Mouse (Mus musculus) liver, embryonic 12.5 days (tissue): Measurements from ENCODE around the gene Ercc1. TPM values are rescaled to one million over a fixed set of nuclear protein-coding genes. Genes with fewer than 3 reads are reported as not detected.

ENCODE experiments used
- ATAC-seq: fragments of 200-750 bp; cut with Nextera tagmentation; 2 replicates; pipeline ENCODE4 v1.8.0; 2017; ENCODE audit warnings: moderate number of reproducible peaks, mild to moderate bottlenecking, moderate library complexity
- H3K27ac ChIP-seq: fragments of 300-500 bp; sonication (generic); 2 replicates; pipeline ENCODE4 v1.5.1; 2016; ENCODE audit warnings: mild to moderate bottlenecking
- H3K27me3 ChIP-seq: fragments of 300-500 bp; sonication (generic); replicated peaks from 2 replicates; pipeline ENCODE4 v1.6.1; 2016; ENCODE audit warnings: mild to moderate bottlenecking, moderate library complexity
- H3K36me3 ChIP-seq: fragments of 300-500 bp; sonication (generic); 2 replicates; pipeline ENCODE4 v1.6.1; 2016; ENCODE audit warnings: mild to moderate bottlenecking, moderate library complexity
- H3K4me1 ChIP-seq: fragments of 300-500 bp; sonication (generic); 2 replicates; pipeline ENCODE4 v1.6.1; 2016
- H3K4me2 ChIP-seq: fragments of 300-500 bp; sonication (generic); 2 replicates; pipeline ENCODE4 v1.6.1; 2016; ENCODE audit warnings: mild to moderate bottlenecking, moderate library complexity
- H3K4me3 ChIP-seq: fragments of 300-500 bp; sonication (generic); 2 replicates; pipeline ENCODE4 v1.5.1; 2016; ENCODE audit warnings: mild to moderate bottlenecking, moderate library complexity
- H3K9ac ChIP-seq: fragments of 300-500 bp; sonication (generic); 2 replicates; pipeline ENCODE4 v1.6.1; 2016; ENCODE audit warnings: mild to moderate bottlenecking, moderate library complexity
- H3K9me3 ChIP-seq: fragments of 300-500 bp; sonication (generic); replicated peaks from 2 replicates; pipeline ENCODE4 v1.6.1; 2016; ENCODE audit warnings: mild to moderate bottlenecking, moderate library complexity
- WGBS: fragments of 180-500 bp; shearing (Covaris S2); methylation state at CpG from one replicate; pipeline ENCODE4 v1.1.7; 2016; ENCODE audit not compliant: insufficient replicate concordance; 5-methylcytosine and 5-hydroxymethylcytosine counted together
- polyA plus RNA-seq: library from polyadenylated mRNA; unstranded; fragments of >200 nt; fragmentation: Nextera tagmentation; extraction: Ambion mirVana; gene quantifications from 2 replicates; pipeline ENCODE4 v1.2.1, GENCODE M21; 2016

Gene Ercc1
- polyA plus RNA-seq, 1 experiment from 2014 or later = 31.5 TPM

GRCm38 (mm10) chr7:19314033-19314432 lies 30.5 kb upstream of the Ercc1 start:
- no peaks in the 10 kb centered on the region for H3K36me3 ChIP-seq
- peaks cover 17% of the 10 kb centered on the region for H3K4me1 ChIP-seq
- H3K4me2 ChIP-seq = no peak overlapping the region
- H3K9me3 ChIP-seq = no peaks in the 10 kb centered on the region
- ATAC-seq = no peak
- H3K27me3 ChIP-seq = peaks cover 92% of the 10 kb centered on the region
- WGBS = 38% methylated on average over 5 of the region's 5 CpGs
- no peak overlapping the region for H3K4me3 ChIP-seq
- no peak overlapping the region for H3K27ac ChIP-seq
- H3K9ac ChIP-seq = no peak overlapping the region

DNA sequence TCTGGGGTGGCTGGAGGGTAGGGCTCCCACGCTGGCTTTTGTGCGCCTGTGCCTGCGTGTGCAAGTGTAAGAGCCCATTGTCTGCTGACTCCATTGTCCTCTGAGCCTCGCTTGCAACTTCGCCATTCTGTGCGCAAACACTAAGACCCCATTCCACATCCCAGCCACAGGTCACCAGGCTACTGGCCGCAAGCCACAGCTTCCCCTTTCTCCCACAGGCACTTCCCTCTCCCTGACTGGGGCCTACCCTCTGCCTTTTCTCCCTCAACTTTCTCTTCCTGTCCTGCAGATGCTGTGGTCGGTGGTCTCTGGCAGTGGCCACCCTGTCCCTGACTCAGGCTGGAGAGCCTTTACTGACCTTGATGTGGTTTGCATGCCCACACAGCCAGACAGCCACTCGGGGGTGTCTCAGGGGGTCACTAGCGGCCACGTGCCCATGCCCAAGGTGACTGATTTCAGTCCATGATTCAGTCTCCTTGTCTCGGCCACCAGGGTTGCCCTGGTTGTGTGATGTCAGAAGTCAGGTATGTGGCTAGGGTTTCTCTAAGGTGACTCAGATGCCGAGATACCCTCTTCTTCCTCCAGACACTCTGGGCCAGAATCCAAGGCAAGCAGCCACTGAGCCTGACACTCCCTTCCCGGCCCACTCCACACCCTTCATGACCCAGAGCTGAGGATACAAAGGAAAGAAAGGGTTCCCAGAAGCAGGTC lies 28.0 kb upstream of the Ercc1 start:
- H3K27me3 ChIP-seq = peaks cover 100% of the 10 kb centered on the region
- H3K27ac ChIP-seq = no peak overlapping the region
- 0 out of 2 replicates have a peak overlapping the region, but pooled peaks have one; percentile 4 for H3K4me2 ChIP-seq
- WGBS = 13% methylated on average over 14 of the region's 14 CpGs
- H3K4me1 ChIP-seq = peaks cover 15% of the 10 kb centered on the region
- no peak overlapping the region for H3K4me3 ChIP-seq
- no peaks in the 10 kb centered on the region for H3K9me3 ChIP-seq
- no peak for ATAC-seq
- H3K9ac ChIP-seq = no peak overlapping the region
- no peaks in the 10 kb centered on the region for H3K36me3 ChIP-seq

- H3K4me1 ChIP-seq = peaks cover 15% of the 10 kb centered on the region
- H3K36me3 ChIP-seq = no peaks in the 10 kb centered on the region
- H3K4me3 ChIP-seq = no peak overlapping the region
- ATAC-seq = no peak
- H3K27me3 ChIP-seq = peaks cover 100% of the 10 kb centered on the region
- H3K9me3 ChIP-seq = no peaks in the 10 kb centered on the region
- no peak overlapping the region for H3K27ac ChIP-seq
- 52% methylated on average over 2 of the region's 2 CpGs for WGBS
- no peak overlapping the region for H3K4me2 ChIP-seq
- H3K9ac ChIP-seq = no peak overlapping the region
These were observed 26.4 kb upstream of the Ercc1 start for GRCm38 (mm10) chr7:19318201-19318600.

DNA sequence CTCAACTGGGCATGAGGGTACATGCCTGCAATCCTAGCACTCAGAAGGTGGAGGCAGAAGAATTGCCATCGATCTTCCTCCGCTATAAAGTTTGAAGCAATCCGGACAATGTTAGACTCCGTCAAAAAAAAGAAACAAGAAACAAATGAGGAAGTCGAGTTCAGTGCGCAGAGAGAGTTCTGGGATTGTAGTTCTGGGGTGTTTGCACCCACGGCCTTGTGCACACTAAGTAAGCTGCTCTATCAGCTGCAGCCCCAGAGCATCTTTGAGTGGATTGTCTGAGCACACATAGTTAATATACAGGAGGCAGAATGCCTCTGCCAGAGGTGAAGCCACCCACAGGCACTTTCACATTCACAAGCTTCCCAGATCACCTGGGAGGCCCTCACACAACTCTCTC lies 25.9 kb upstream of the Ercc1 start:
- peaks cover 100% of the 10 kb centered on the region for H3K27me3 ChIP-seq
- WGBS = 40% methylated on average over 7 of the region's 7 CpGs
- ATAC-seq = no peak
- no peaks in the 10 kb centered on the region for H3K9me3 ChIP-seq
- H3K4me1 ChIP-seq = peaks cover 15% of the 10 kb centered on the region
- no peaks in the 10 kb centered on the region for H3K36me3 ChIP-seq
- H3K27ac ChIP-seq = no peak overlapping the region
- no peak overlapping the region for H3K9ac ChIP-seq
- no peak overlapping the region for H3K4me3 ChIP-seq
- H3K4me2 ChIP-seq = no peak overlapping the region

- peaks cover 100% of the 10 kb centered on the region for H3K27me3 ChIP-seq
- ATAC-seq = peak; percentile 66
These were observed 25.1 kb upstream of the Ercc1 start for GRCm38 (mm10) chr7:19319458-19319857.

DNA sequence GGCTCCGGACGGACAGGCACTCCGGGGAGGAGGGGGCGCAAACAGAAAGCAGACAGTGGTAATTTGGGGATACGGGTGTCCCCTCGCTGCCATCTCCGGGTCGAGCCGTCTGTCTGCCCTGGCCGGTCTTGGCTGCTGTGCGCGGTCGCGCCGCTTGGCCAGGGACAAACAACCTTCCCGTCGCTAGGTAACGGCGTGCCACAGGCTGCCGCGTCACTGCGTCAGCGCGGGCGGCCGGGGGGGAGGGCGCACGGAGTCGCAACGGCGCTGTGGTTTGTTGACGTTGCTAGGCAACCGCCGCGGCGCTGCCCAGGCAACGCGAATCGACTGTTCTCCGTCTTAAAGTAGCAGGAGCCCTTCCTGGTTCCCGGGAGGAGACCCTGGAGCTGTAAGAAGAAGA lies 24.7 kb upstream of the Ercc1 start:
- H3K4me2 ChIP-seq = peak overlapping the region; percentile 69
- no peaks in the 10 kb centered on the region for H3K9me3 ChIP-seq
- ATAC-seq = peak; percentile 82
- peak overlapping the region; percentile 37; the same call in 1 of the 2 replicates for H3K9ac ChIP-seq
- peaks cover 99% of the 10 kb centered on the region for H3K27me3 ChIP-seq
- peak overlapping the region; percentile 44 for H3K4me3 ChIP-seq
- no peak overlapping the region for H3K27ac ChIP-seq
- peaks cover 15% of the 10 kb centered on the region for H3K4me1 ChIP-seq
- no peaks in the 10 kb centered on the region for H3K36me3 ChIP-seq
- under 1% methylated on average over 41 of the region's 41 CpGs for WGBS

More at GRCm38 (mm10) chr7:19319458-19319857, 25.1 kb upstream of the Ercc1 start:
- Histone ChIP-seq H3K9ac (peak overlapping the region; percentile 37; the same call in 1 of the 2 replicates), H3K4me3 (peak overlapping the region; percentile 44), H3K9me3 (no peaks in the 10 kb centered on the region), H3K4me1 (peaks cover 15% of the 10 kb centered on the region), H3K27ac (no peak overlapping the region), H3K36me3 (no peaks in the 10 kb centered on the region), H3K4me2 (peak overlapping the region; percentile 69)
- WGBS = 22% methylated on average over 9 of the region's 9 CpGs

GRCm38 (mm10) chr7:19320637-19321036 lies 23.9 kb upstream of the Ercc1 start:
- H3K27me3 ChIP-seq = peaks cover 92% of the 10 kb centered on the region
- H3K4me1 ChIP-seq = peaks cover 17% of the 10 kb centered on the region
- no peak overlapping the region for H3K4me3 ChIP-seq
- peak overlapping the region; percentile 69 for H3K4me2 ChIP-seq
- H3K36me3 ChIP-seq = no peaks in the 10 kb centered on the region
- H3K9me3 ChIP-seq = no peaks in the 10 kb centered on the region
- WGBS = 27% methylated on average over 7 of the region's 7 CpGs
- ATAC-seq = no peak
- no peak overlapping the region for H3K27ac ChIP-seq
- H3K9ac ChIP-seq = no peak overlapping the region

- Histone ChIP-seq H3K9me3 (no peaks in the 10 kb centered on the region), H3K27me3 (peaks cover 85% of the 10 kb centered on the region)
These were observed 23.1 kb upstream of the Ercc1 start for GRCm38 (mm10) chr7:19321464-19321863.

GRCm38 (mm10) chr7:19322489-19322888 lies 22.1 kb upstream of the Ercc1 start:
- no peaks in the 10 kb centered on the region for H3K9me3 ChIP-seq
- no peak for ATAC-seq
- H3K36me3 ChIP-seq = no peaks in the 10 kb centered on the region
- no peak overlapping the region for H3K9ac ChIP-seq
- WGBS = 42% methylated on average over 9 of the region's 9 CpGs
- H3K4me3 ChIP-seq = no peak overlapping the region
- no peak overlapping the region for H3K27ac ChIP-seq
- H3K27me3 ChIP-seq = peaks cover 79% of the 10 kb centered on the region
- H3K4me1 ChIP-seq = peaks cover 36% of the 10 kb centered on the region
- no peak overlapping the region for H3K4me2 ChIP-seq

More at GRCm38 (mm10) chr7:19321464-19321863, 23.1 kb upstream of the Ercc1 start:
- Histone ChIP-seq H3K4me2 (no peak overlapping the region), H3K4me1 (peaks cover 26% of the 10 kb centered on the region), H3K36me3 (no peaks in the 10 kb centered on the region), H3K4me3 (no peak overlapping the region), H3K9ac (no peak overlapping the region), H3K27ac (no peak overlapping the region)
- no peak for ATAC-seq
- 42% methylated on average over 5 of the region's 5 CpGs for WGBS

DNA sequence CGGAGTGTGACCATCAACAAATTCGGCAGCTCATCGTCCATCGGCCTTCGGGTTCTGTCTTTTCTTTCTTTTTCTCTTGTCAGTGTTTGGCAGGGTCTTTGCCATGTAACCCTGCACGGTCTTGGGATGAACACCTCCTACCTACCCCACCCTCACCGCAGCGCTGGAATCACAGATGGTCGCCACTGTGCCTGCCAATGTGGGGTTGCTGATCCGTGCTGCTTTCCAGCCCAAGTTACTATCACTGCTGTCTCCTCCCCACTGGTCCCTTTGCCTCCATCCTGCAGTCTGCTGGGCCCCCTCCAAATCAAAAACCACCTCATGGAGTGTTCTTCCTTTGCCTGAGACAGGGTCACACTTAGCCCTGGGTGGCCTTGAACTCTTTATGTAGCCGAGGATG lies 20.4 kb upstream of the Ercc1 start:
- no peak overlapping the region for H3K4me3 ChIP-seq
- no peak overlapping the region for H3K9ac ChIP-seq
- ATAC-seq = no peak
- no peak overlapping the region for H3K27ac ChIP-seq
- H3K27me3 ChIP-seq = peaks cover 70% of the 10 kb centered on the region
- no peaks in the 10 kb centered on the region for H3K36me3 ChIP-seq
- H3K4me2 ChIP-seq = no peak overlapping the region
- H3K9me3 ChIP-seq = no peaks in the 10 kb centered on the region
- WGBS = 75% methylated on average over 11 of the region's 11 CpGs
- peaks cover 41% of the 10 kb centered on the region for H3K4me1 ChIP-seq

DNA sequence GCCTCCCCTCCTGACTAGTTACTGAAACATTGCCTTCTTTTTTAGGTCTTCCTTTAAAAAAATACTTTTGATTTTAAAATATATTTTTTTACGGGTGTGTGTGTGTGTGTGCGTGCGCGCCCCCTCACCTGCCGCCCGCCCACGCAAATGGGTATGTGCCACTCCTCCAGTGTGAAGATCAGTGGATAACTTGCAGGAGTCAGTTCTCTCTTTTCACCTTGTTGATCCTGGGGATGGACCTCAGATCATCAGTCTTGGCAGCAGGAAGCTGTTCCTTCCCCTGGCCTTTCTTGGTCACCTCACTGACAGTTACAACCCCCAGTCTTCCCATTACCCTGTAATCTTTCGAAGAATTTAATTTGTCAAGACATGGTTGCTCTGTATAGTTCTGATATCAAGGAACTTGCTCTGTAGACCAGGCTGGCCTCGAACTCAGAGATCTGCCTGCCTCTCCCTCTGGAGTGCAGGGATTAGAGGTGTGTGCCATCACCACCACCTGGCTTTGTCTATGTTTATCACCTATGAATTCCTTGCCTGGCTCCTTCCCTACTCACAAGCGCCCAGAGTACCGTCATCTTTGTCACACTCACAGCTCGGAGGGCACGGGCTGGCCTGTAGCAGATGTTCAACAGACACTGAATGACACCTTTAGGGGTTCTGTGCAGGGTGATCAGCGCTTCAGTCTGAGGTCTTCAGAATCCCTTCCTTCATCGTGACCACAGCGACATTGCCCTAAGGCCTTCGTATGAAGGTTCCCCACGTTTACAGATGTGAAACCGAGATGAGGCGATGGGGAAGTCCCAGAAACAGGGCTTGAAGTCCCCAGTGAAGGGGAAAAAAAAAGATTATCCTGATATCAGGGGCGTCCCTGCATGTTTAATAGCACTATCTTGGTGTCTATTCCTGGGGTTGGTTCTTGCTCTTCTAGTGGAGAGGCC lies 19.0 kb upstream of the Ercc1 start:
- 52% methylated on average over 21 of the region's 21 CpGs for WGBS
- Histone ChIP-seq H3K4me2 (peak overlapping the region; percentile 76), H3K27ac (no peak overlapping the region), H3K36me3 (no peaks in the 10 kb centered on the region), H3K9ac (no peak overlapping the region), H3K9me3 (no peaks in the 10 kb centered on the region), H3K4me1 (peaks cover 28% of the 10 kb centered on the region), H3K27me3 (peaks cover 69% of the 10 kb centered on the region), H3K4me3 (peak overlapping the region; percentile 46)
- ATAC-seq = no peak

GRCm38 (mm10) chr7:19326359-19326758 lies 18.2 kb upstream of the Ercc1 start:
- peak overlapping the region; percentile 76 for H3K4me2 ChIP-seq
- peak; percentile 64 for ATAC-seq
- peaks cover 28% of the 10 kb centered on the region for H3K4me1 ChIP-seq
- H3K9ac ChIP-seq = peak overlapping the region; percentile 47
- 2% methylated on average over 20 of the region's 20 CpGs for WGBS
- H3K27me3 ChIP-seq = peaks cover 64% of the 10 kb centered on the region
- H3K36me3 ChIP-seq = no peaks in the 10 kb centered on the region
- peak overlapping the region; percentile 42 for H3K27ac ChIP-seq
- peak overlapping the region; percentile 46 for H3K4me3 ChIP-seq
- no peaks in the 10 kb centered on the region for H3K9me3 ChIP-seq
